Mouse (Mus musculus) gastrocnemius, adult 18-20 months (tissue): ENCODE measurements around the gene Traf2. TPM values are rescaled to one million over a fixed set of nuclear protein-coding genes. Genes with fewer than 3 reads are reported as not detected.
A peak's percentile ranks its signal among the peaks of the same experiment; 100 is the strongest.
"Not testable (repeated sequence)": the region's sequence is repeated elsewhere in the genome, so short reads cannot be mapped to it uniquely, and the experiment has no call there.

Experiments
- DNase-seq: peaks from one replicate; pipeline ENCODE4 v3.0.0; 2021; ENCODE audit warnings: low spot score
- total RNA-seq, 2 experiments: library from RNA; stranded (reverse); gene quantifications; 2 replicates each; pipeline ENCODE4 v1.2.3; 2021

The Traf2 gene
- total RNA-seq, 2 experiments from 2014 or later: 13.7 to 15.1 TPM

DNA sequence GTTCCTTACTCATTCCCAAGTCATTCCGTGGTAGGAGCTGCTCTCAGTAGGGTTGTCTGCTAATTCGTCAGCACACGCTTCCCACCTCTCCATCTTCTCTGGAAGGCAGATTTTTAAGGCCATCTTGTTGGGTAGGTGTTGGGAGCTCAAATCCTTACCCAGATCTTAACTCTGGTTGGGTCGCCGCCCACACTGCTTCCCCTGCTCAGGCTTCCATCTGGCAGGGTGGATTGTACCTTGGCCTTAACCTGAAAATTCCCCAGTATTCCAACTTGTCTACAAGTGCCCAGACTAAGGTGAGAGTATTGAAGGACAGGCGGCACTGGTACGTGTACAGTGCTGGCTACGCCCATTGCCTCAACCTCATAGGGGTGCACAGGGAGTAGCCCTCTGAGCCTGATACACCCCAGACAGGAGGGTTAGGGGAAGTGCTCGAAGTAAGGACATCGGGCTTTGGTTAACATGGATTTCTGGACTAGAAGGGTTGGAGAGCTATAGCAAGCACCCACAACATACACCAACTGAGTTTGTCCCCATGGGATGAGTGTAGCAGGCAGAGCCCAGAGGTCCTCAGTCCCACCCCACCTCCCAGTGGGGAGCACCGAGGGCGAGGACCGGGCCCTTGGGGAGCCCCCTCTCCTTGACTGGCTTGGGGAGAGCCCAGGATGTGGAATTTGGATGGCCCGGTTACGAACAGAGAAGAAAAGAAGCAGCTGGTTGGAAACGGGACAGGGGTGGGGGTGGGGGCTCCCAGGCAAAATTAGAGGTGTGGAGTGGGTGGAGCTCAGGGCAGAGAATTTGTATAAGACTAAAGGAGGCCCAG, 29.5 kb upstream of the Traf2 start:
- DNase-seq: no peak

DNA sequence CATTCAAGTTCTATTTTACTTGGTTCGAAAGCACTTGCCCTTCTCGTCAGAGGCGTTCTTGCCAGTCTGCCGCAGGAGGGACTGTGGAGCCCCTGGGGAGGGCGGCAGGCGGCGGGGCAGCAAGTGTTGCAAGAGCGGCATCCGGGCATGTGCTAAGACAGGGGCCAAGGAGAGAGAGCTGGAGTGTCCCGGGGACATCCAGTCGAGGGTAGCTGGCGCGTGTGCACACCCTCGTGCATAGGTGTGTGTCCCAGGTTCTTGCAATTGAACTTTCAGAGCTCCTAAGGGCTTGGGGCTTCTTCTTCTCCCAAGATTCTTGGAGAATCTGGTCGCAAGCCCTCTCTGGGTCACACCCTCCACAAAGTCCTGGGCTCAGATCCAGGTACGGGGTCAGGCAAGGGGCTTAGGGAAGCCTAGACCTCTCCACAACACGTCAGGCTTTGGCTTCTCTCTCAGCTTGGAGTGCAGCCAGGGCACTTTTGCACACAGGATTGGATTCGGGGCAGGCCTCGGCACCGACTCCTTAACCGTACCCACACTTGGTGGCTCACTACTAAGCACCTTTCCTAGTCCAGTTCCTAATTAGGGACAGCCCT, 28.8 kb upstream of the Traf2 start:
- DNase-seq: peak; percentile 32

DNA sequence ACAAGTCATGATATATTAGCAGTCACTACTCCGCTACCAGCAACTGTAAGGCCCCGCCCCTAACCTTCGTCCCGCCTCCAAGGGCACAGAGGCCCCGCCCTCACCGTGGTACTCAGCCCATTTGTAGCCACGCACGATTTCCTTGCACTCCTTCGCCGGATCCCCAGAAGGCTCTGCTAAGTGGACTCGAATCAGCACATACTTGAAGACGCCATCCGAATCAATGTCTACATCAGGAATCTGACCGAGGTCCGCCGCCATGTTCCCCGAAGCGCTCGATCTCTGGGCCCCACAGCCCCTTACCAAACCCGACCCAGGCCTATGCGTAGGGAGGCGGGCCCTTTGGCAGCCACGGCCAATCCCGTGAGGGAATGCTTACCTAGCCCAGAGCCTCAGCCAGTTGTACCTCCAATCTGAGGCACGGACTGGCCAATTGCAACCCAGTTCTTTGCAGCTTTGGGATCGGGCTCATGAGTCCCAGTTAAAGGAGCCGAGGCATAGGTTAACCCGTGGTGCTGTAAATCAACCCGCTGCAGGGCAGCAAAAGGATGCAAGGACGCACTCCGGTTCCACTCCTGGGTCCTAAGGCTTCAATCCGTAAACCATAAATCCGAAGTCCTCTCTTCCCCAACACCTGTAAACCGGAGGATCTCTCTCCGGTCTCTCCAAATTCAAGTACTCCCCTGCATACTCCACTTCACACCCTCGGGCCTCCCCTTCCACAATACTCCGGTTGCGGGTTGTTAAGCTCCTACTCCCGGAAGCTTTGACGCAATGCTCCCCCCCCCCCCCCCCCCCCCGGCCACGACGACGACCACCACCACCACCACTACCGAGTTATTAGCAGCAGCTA, 28.1 kb upstream of the Traf2 start, which contains the start of the genes Mamdc4 and Phpt1:
Mamdc4 (minus strand) TSS at position 267 of the 853 bp plus-strand sequence.
Phpt1 (minus strand) TSS at position 646 of the 853 bp plus-strand sequence.
- peak; percentile 97 for DNase-seq

DNA sequence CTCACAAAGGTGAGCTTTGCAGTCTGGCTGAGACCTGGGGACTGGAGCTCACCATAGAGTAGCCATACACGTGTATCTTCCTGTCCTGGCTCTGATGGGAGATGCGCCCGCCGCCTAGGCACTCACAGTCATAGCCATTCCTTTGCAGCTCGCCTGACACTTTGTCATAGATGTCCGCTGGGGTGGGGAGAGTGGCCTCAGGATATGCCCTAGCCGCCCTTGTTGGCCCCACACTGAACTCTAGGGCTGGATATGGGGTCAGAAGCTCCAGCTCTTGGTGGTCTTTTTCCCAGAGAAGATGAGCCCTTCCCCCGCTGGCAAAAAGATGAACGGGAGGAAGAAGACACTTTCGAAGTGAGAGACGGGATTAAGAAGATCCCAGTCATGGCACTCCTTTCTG, 27.4 kb upstream of the Traf2 start:
- no peak for DNase-seq

DNA sequence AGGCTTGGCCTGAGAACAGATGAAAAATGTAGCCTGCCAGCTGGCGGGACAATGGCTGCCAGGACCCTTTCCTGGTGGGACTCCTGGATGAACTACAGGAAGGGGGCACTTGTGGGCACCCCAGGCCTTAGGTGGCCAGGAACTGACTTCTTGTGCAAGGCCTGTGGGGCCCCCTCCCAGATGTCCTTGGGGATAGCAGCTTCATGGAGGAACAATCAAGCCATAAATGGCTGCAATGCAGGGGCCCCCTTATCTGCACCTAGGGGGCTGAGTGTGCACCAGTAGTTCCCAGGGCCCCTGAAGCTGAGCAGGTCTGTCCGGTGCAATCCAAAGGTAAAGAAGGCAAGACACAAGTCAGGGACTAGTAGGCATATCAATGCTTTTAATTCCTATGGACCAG, 26.3 kb upstream of the Traf2 start:
- no peak for DNase-seq

DNA sequence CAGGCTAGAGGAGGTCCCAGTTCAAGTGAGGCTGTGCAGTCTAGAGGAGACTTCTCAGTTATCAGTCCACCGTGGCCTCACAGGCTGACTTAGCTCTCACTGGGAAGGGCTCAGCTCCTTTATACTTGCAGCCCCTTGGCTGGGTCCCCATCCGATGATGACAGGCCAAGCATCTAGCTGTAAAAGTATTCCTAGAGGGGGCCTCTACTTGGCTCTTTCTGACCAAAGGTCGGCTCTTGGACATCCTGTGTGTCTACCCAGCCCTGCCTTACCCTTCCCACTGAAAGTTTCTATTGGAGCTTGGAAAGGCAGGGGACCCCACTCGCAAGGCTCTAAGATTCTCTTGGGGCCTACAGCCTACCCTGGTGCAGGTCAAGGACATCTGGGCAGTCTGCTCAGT, 24.5 kb upstream of the Traf2 start:
- DNase-seq: no peak

DNA sequence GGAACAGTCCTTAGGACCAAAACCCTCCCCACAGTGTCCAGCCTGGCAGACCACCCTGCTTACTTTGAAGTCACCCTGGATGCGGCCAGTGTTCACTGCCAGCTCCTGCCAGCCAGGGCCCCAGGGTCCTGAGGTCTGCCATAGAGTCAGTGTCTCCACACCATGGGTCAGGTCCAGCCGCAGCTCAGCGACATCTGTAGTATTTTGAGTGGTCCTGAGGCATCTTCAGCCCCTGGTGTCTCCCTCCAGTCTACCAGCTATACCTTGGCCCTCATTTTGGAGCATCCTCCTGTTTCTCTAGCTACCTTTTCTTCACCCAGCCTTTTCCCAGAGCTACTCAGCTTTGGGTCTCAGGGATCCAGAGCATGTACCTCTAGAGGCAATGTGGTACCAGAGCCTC, 22.6 kb upstream of the Traf2 start:
- no peak for DNase-seq

DNA sequence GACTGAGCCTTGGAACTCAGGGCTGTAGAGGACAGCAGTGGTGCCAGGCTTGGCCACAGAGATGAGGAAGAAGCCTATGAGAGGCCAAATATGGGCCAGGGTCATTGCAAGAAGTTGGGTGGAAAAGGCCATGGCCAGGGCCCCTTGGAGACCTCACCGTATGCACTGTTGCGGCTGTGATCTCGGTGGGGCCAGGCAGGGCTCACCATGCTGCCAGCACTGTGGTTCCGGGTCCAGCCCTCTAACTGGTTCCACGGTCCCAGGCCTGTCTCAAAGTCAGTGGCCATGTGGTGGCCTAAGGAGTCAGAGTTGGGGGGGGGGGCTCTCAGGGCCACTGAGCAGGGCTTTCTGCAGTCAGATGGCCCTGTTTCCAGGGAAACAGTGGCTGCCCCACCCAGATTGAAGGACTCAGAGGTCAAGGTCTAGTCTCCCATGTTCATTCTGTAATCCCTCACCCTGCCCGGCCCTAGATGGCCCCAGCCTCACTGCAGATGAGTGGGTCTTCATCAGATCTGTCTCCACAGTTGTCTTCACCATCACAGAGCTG, 21.8 kb upstream of the Traf2 start:
- DNase-seq: no peak

DNA sequence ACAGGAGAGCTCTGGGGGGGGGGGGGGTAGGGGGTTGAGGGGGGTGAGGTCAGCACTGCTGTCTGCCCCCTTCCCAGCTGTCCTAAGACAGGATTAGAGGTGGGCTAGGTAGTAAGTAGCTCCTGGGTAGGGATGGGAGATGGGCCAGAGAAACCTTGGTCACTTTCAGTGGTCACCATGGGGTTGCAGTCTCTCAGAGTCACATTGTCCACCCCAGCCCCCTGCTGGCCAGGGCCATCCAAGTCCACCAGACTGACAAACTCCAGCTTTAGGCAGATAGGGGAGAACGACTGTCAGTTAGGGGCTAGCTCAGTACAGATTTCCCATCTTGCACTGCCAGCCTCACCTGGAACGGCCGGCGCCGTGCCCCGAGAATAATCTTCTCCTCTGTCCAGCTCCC, 19.8 kb upstream of the Traf2 start:
- DNase-seq: no peak

DNA sequence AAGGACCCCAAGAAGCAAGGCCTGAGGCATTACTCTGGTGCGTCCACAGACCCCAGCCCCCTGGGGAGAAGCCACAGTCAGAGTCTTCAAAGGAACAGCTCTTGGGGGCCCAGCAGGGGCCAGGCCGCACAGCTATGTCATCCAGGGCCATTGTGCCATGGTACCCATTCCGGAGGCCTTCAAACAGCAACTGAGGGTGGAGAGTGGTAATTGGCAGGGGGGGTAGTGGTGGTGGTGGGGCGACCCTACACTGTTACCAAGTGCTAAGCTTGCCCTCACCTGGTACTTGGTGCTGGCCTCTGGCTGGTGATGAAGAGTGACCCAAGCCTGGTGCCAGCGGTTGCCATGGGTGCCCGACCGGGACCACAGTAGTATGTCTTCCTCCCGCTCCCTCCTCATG, 19.0 kb upstream of the Traf2 start:
- no peak for DNase-seq

DNA sequence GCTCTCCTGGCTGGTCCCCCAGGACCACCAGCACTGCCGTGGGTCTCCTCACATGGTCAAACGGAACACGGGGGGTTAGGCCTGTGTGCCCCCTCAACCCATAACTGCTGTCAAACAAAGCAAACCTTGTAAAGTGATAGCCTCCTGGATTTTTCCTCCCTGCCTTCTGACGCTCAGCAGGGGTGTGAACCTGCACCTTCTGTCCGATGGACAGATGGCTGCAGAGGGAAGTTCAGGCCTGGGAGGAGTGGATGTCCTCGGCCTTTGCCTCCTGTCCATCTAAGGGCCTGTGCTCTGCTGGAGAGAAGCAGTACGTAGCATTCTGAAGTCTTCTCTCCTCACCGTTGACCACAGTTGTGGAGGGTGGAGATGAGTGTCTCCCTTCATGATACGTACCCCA, 15.2 kb upstream of the Traf2 start:
- no peak for DNase-seq

DNA sequence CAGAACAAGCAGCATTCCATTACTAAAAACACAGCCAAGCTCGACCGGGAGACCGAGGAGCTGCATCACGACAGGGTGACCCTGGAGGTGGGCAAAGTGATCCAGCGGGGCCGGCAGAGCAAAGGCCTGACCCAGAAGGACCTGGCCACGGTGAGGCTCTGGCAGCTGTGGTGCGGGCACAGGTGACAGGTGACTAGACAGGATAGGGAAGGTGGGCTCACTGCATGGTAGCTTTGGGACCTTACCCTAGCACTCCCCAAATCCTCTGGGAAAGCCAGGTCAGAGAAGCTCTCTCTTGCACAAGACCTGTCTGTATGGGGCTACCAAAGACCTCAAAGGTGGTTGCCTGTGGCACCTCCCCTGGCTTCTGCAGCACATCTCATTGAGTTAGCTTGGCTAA, 13.8 kb upstream of the Traf2 start:
- DNase-seq: no peak

DNA sequence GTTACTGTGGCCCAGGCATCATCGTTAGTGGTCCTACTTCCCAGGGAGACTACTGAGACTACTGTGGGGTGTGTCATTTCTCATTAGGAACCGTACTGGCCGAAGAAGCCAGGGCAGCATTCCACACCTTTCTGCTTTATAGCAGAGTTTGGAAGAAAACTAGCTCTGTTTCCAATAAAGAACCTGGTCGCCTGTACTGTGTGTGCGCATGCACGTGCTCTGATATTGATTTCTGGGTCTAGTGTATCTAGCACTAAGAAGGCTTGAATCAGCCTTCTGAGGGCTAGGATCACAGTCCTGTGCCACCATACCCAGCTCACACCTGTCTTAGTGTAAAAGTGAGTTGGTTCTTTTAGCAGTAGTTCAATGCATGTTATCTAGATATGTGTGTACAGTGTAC, 12.0 kb upstream of the Traf2 start:
- no peak for DNase-seq

DNA sequence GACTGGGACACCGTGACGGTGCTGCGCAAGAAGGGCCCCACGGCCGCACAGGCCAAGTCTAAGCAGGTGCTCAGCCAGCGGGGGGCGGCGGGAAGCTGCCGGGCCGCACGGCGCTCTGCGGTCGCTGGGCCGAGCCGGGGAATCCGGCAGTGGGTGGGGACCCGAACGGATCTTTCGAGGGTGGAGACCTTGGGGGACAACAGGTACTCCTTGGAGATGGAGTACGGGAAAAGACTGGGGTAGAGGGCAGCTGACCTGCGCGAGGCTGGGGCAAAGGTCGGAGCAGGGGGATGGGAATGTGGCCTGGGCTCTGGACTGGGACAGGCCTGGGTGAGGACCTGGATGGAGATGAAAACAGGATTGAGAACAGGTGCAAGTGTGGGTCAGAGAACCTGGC, 11.2 kb upstream of the Traf2 start:
- DNase-seq: no peak

DNA sequence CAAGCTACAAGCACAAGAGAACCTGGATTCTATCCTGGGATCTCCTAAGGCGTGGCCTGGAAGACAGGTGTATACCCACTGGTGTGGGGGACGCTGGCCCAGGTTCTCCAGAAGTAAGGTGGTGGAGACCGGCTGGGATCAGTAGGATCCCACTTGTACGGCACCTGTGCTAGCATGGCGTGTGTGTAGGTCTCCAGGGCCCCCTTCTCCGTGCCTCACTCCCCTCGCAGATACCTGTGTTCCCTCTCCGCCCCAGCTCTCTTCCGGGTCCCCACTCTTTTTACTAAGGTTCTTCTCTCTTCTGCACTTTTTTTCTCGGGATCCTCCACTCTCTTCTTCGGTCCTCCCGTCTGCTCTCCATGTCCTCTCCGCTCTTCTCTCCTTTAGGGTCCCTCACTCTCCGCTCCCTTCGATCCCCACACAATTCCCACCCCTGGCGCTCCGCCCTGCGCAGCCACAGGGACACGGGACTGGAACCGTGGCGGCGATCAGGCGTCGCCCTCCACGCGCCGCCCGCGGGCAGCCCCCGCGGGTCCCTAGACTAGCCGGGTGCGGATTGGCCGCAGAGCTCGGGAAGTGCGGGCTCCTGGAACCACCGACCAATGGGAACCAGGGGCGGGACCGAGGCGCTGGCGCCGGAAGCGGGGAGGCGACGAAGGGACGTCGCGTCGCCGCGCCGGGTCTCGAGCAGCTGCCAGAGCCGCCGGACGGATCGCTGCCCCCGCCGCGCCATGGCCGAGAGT, 10.7 kb upstream of the Traf2 start, which contains the start of gene Edf1:
Edf1 (plus strand) TSS at position 627 of the 743 bp plus-strand sequence.
- DNase-seq: peak; percentile 96

DNA sequence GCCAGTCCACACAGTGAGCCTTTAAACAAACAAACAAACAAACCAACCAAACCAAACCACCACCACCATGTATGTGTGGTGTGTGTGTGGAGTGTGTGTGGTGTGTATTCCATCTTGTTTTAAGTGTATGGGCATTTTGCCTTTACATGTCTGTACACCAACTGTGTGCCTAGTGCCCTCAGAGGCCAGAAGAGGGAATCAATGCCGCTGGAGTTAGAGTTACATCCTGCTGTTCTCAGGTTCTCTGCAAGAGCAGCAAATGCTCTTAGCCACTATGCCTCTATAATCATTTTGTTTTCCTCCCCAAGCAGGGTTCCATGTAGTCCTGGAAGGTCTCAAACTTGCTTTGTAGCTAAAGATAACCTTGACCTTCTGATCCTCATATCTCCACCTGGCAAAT, 9.6 kb upstream of the Traf2 start:
- DNase-seq: no peak

DNA sequence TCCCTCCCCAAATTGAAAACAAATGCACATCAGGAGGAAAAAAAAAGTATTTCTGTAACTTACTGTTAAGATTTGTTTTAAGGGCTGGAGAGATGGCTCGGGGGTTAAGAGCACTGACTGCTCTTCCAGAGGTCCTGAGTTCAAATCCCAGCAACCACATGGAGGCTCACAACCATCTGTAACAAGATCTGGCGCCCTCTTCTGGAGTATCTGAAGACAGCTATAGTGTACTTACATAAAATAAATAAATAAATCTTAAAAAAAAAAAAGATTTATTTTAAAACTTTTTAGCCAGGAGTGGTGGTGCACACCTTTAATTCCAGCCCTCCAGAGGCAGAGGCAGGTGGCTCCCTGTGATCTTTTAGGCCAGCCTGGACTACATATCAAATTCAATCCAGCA, 8.7 kb upstream of the Traf2 start:
- not testable (repeated sequence) for DNase-seq

DNA sequence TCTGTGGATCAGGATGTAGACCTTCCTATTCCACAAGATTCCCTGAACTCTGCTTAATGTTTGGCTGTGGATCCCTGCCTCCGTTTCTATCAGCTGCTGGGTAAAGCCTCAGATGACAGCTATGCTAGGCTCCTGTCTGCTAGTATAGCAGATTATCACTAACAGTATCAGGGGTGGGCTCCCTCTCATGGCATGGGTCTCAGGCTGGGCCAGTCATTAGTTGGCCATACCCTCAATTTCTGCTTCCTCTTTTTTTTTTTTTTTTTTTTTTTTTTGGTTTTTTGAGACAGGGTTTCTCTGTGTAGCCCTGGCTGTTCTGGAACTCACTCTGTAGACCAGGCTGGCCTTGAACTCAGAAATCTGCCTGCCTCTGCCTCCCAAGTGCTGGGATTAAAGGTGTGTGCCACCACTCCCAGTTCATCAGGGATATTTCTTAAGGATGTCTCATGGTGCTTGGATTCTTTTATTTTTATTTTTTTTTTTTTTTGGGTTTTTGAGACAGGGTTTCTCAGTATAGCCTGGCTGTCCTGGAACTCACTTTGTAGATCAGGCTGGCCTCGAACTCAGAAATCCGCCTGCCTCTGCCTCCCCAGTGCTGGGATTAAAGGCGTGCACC, 6.5 kb upstream of the Traf2 start:
- not testable (repeated sequence) for DNase-seq

DNA sequence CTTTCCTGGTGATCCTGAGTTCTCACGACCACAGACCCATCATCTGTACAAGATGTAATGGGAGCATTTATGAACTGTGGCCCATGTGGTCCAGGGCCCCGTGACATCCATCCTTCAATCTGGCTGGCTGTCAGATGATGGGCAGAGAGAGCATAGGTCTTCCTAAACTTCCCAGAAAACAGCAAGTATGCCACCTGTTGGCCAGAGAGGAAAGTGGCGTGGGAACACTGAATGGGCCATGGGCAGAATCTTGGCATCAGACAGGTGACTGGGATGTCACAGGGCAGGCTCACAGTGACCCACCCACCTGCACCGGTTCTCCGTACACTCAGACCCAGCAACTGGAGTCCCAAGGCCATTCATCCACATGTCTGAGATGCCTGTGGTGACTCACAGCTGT, 4.4 kb upstream of the Traf2 start:
- peak; percentile 70 for DNase-seq
